Mouse (Mus musculus) thymus, postnatal 0 days (tissue): ENCODE data around the gene Gabarap. TPM values are rescaled to one million over a fixed set of nuclear protein-coding genes. Genes with fewer than 3 reads are reported as not detected.

Source experiments
- microRNA counts: library from miRNA; unstranded; fragments of <30 nt; microRNA quantifications from one replicate; lab custom pipeline; 2015
- microRNA-seq: library from miRNA; unstranded; fragments of <30 nt; microRNA quantifications from one replicate; pipeline ENCODE4, GENCODE M21; 2016; ENCODE audit warnings: borderline number of aligned reads
- polyA plus RNA-seq: library from polyadenylated mRNA; unstranded; fragments of >200 nt; fragmentation: Nextera tagmentation; extraction: Ambion mirVana; gene quantifications from 2 replicates; pipeline ENCODE4 v1.2.1, GENCODE M21; 2015

The Gabarap gene
- polyA plus RNA-seq, 1 experiment from 2014 or later = 400 TPM

MicroRNA genes within 50 kb of the gene (microRNA counts, 519-probe panel; counts per million panel counts)
- 473 counts per million, percentile 71 among the panel's probes with 10 or more counts for microRNA mmu-miR-324-3p (lab: Ali Mortazavi, UCI)
- microRNA mmu-miR-324-5p (lab: Ali Mortazavi, UCI) = 473 counts per million, percentile 71 among the panel's probes with 10 or more counts

Small RNA genes lying within 50 kb of the gene (microRNA-seq; reads per million reads assigned to microRNA genes)
- gene Gm44349 = not detected
- gene Mir324 = 3,037 reads per million, percentile 81 among the genes with 10 or more reads in this experiment

Other genes starting within 250 kb of the Gabarap start
- gene Polr2a, start 232.5 kb upstream of the Gabarap start, polyA plus RNA-seq = 20.6 and 22.4 TPM in 2 replicates
- 0.14 TPM in 1 of 2 replicates, not detected in the other for gene Slc35g3, start 229.2 kb upstream of the Gabarap start, polyA plus RNA-seq
- gene Zbtb4, start 225.2 kb upstream of the Gabarap start, polyA plus RNA-seq = 2.5 and 2.6 TPM in 2 replicates
- 3.2 and 3.4 TPM in 2 replicates for gene Chrnb1, start 195.2 kb upstream of the Gabarap start, polyA plus RNA-seq
- gene Fgf11, start 189.3 kb upstream of the Gabarap start, polyA plus RNA-seq = 0.65 and 0.84 TPM in 2 replicates
- gene Tmem102, start 185.5 kb upstream of the Gabarap start, polyA plus RNA-seq = 11.2 and 12.8 TPM in 2 replicates
- not detected in 2 replicates for gene Gm39566, start 175.8 kb upstream of the Gabarap start, polyA plus RNA-seq
- not detected in 2 replicates for gene Spem2, start 172.7 kb upstream of the Gabarap start, polyA plus RNA-seq
- not detected in 2 replicates for gene Spem1, start 169.0 kb upstream of the Gabarap start, polyA plus RNA-seq
- 1.2 and 1.9 TPM in 2 replicates for gene Nlgn2, start 153.4 kb upstream of the Gabarap start, polyA plus RNA-seq
- gene Tmem256, start 152.6 kb upstream of the Gabarap start, polyA plus RNA-seq = 325 and 342 TPM in 2 replicates
- 68.4 and 70.4 TPM in 2 replicates for gene Plscr3, start 144.8 kb upstream of the Gabarap start, polyA plus RNA-seq
- 1.1 and 1.5 TPM in 2 replicates for gene Tnk1, start 132.4 kb upstream of the Gabarap start, polyA plus RNA-seq
- gene Tmem95, start 113.1 kb upstream of the Gabarap start, polyA plus RNA-seq = not detected in 2 replicates
- 1.7 and 2.3 TPM in 2 replicates for gene Kctd11, start 109.7 kb upstream of the Gabarap start, polyA plus RNA-seq
- 150 and 176 TPM in 2 replicates for gene Acap1, start 95.6 kb upstream of the Gabarap start, polyA plus RNA-seq
- 19.8 and 26.0 TPM in 2 replicates for gene 2810408A11Rik, start 90.2 kb upstream of the Gabarap start, polyA plus RNA-seq
- 6.2 and 7.5 TPM in 2 replicates for gene Neurl4, start 90.1 kb upstream of the Gabarap start, polyA plus RNA-seq
- gene Gps2, start 77.3 kb upstream of the Gabarap start, polyA plus RNA-seq = 94.8 and 106 TPM in 2 replicates
- gene Eif5a, start 69.2 kb upstream of the Gabarap start, polyA plus RNA-seq = 2,117 and 2,260 TPM in 2 replicates
- gene Ybx2, start 55.3 kb upstream of the Gabarap start, polyA plus RNA-seq = 2.6 and 3.6 TPM in 2 replicates
- 11.7 and 11.9 TPM in 2 replicates for gene Slc2a4, start 43.0 kb upstream of the Gabarap start, polyA plus RNA-seq
- 14.4 and 14.8 TPM in 2 replicates for gene Cldn7, start 26.4 kb upstream of the Gabarap start, polyA plus RNA-seq
- 24.1 and 25.6 TPM in 2 replicates for gene Ctdnep1, start 10.0 kb upstream of the Gabarap start, polyA plus RNA-seq
- 92.6 and 98.6 TPM in 2 replicates for gene Elp5, start 8.6 kb upstream of the Gabarap start, polyA plus RNA-seq
- gene Phf23, start 4.6 kb downstream of the Gabarap start, polyA plus RNA-seq = 52.2 and 61.3 TPM in 2 replicates
- gene Dvl2, start 9.5 kb downstream of the Gabarap start, polyA plus RNA-seq = 20.6 and 21.0 TPM in 2 replicates
- gene Acadvl, start 24.3 kb downstream of the Gabarap start, polyA plus RNA-seq = 105 and 107 TPM in 2 replicates
- 3.8 and 6.6 TPM in 2 replicates for gene Dlg4, start 25.8 kb downstream of the Gabarap start, polyA plus RNA-seq
- 0.31 and 0.49 TPM in 2 replicates for gene Asgr1, start 62.9 kb downstream of the Gabarap start, polyA plus RNA-seq
- 0.26 and 0.42 TPM in 2 replicates for gene Asgr2, start 101.5 kb downstream of the Gabarap start, polyA plus RNA-seq
- gene Mgl2, start 139.2 kb downstream of the Gabarap start, polyA plus RNA-seq = 5.3 and 6.0 TPM in 2 replicates
- 3.6 and 3.7 TPM in 2 replicates for gene Clec10a, start 165.1 kb downstream of the Gabarap start, polyA plus RNA-seq
- 1.2 and 1.9 TPM in 2 replicates for gene Slc16a11, start 221.6 kb downstream of the Gabarap start, polyA plus RNA-seq
- 2.3 and 2.4 TPM in 2 replicates for gene Slc16a13, start 229.9 kb downstream of the Gabarap start, polyA plus RNA-seq
- 1.9 and 2.2 TPM in 2 replicates for gene Bcl6b, start 238.7 kb downstream of the Gabarap start, polyA plus RNA-seq
- 174 and 191 TPM in 2 replicates for gene 0610010K14Rik, start 246.8 kb downstream of the Gabarap start, polyA plus RNA-seq
- gene Gm21988, start 248.7 kb downstream of the Gabarap start, polyA plus RNA-seq = 13.0 and 13.9 TPM in 2 replicates
- 355 and 365 TPM in 2 replicates for gene Rnasek, start 248.7 kb downstream of the Gabarap start, polyA plus RNA-seq